Mouse (Mus musculus): ENCODE data around the gene Ifit1bl2.
"Not testable (repeated sequence)": the region's sequence is repeated elsewhere in the genome, so short reads cannot be mapped to it uniquely, and the experiment has no call there.

The Ifit1bl2 gene

DNA sequence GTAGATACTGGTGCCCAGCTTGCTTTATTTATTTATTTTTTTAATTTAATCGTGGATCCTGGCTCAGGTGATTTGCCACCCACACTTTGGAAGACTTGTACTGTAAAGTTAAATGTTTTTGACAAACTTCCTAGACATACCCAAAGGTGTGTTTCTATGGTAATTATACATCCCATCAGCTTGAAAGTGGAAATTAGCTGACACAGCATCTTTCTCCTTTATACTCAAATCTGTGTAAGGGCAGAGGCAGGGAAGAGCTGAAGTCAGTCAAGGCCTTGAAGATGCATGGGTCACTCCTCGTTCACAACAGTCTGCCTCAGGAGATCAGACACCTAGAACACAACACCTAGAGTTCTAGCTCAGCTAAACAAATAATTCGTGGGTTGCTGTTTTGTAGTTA lies 30.4 kb downstream of the Ifit1bl2 start:
- not testable (repeated sequence) for DNase-seq (ENCODE audit: low spot score in 2 of 2)

DNA sequence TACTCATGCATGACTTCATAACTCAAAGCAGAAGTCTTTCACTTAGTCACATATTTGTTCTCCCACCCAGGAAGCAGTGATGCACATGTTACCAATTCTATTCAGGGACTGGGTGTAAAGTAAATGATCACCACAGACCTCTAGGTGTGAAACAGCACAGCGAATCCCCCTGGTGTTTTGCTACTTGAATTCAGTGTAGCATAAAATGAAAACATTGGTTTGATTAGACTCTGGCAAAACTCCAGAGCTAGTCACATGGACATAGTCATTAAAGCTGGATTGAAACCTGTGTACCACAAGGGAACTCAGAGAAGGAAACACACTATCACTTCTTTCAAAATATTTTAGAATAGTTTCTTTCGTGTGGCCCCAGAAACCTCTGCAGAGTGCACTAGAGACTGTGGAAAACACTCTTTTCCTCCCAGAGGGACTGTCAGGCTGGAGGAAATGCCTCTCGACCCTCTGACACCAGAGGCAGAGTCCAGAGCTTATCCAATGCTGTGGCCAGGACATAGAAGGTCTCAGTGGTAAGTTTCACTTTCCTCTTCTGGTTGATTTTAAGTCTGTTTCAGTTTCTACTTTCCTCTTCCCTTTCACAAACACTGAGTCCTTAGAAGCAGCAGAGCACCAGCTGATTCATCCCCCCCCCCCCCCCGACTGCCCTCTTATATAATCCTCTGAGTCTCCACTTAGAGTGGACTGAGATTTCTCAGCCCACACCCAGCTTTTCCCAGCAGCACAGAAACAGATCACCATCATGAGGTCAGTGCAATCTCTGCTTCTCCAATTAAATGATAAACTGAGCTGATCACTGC lies 33.1 kb downstream of the Ifit1bl2 start, which contains the start of gene Ifit3b:
Gene Ifit3b (plus strand): TSS at position 734 of the 815 bp plus-strand sequence.
- not testable (repeated sequence) for DNase-seq (ENCODE audit: low spot score in 2 of 2)

DNA sequence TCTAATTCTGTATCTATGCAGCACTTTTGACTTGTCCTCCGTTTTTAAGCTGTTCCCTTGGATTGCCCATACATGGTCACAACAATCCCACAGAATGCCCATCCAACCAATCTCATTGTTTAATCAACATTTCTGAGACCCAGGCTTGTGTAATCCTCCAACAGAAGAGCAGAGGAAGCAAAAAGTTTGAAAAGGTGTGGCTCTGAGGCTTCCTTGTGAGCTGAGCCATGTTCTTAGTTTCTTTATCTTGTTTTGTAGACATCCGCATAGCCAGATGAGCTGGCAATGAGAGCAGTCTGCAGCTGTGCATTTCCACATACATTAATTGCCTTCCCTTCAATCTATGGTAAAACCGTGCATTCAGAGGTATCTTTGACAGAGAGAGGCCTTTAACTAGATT lies 35.1 kb downstream of the Ifit1bl2 start:
- no peak for DNase-seq (ENCODE audit: low spot score in 2 of 2)

DNA sequence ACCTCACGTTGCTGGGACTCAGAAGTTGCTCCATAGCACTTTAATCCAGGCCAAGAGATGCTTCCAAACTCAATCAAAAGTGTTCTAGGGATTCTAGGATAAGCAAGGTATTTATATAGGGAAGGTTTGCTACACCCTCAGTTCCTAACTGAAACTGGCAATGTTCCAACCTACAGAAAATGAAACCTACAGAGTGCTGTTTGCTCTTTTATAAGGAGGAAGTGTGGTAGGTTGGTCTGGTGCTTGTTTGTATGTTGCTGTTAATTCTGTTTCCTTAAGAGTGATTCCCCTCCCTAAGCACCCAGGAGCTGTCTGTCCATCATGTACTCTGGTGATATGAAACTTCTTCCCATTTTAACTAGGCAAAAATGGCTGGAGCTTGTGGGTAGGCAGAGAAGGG lies 38.7 kb downstream of the Ifit1bl2 start, which contains the start of gene Ifit1bl1:
Gene Ifit1bl1 (minus strand): TSS at position 69 of the 400 bp plus-strand sequence.
- DNase-seq (ENCODE audit: low spot score in 2 of 2): not testable (repeated sequence)

DNA sequence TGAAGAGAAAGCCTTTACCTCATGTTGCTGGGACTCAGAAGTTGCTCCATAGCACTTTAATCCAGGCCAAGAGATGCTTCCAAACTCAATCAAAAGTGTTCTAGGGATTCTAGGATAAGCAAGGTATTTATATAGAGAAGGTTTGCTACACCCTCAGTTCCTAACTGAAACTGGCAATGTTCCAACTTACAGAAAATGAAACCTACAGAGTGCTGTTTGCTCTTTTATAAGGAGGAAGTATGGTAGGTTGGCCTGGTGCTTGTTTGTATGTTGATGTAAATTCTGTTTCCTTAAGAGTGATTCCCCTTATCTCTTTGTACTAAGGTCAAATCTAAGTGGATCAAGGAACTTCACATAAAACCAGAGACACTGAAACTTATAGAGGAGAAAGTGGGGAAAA lies 41.3 kb downstream of the Ifit1bl2 start:
- DNase-seq (ENCODE audit: low spot score in 2 of 2): not testable (repeated sequence)

DNA sequence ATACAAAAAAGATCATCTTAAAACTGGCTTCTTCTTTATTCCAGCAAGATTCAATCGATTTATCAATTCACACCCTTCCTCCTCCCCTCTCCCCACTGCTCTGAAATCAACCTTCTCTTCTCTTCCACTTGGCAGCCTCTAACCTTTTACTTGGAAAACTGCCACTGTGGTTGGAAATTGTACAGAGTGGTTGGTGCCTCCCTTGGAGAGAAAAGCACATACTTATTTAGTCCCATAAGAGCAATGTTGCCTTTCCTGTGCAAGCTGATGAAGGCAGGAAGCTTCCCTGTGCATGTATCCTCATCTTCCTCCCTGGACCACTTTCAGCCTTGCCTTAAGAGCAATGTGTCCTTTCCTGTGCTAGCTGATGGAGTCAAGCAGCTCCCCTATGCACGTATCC lies 42.2 kb downstream of the Ifit1bl2 start:
- no peak for DNase-seq (ENCODE audit: low spot score in 2 of 2)

DNA sequence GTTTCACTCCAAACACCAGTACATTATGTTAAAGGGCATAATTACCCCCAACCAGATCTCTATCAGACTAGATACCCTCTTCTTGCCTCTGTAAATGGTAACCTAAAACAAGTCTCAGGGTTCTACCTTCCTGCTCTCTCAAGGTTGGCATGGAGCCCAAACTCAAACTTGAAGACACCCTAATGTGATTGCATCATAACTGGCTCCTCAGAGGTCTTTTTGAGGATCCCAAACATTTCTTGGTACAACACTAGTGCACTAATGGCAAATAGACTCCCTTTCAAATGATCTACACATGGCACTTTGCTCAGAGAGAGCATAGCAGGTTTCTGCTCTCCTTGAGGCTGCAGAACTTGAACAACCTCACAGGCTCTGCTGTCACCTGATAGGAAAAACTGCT lies 43.7 kb downstream of the Ifit1bl2 start:
- DNase-seq (ENCODE audit: low spot score in 2 of 2): no peak

DNA sequence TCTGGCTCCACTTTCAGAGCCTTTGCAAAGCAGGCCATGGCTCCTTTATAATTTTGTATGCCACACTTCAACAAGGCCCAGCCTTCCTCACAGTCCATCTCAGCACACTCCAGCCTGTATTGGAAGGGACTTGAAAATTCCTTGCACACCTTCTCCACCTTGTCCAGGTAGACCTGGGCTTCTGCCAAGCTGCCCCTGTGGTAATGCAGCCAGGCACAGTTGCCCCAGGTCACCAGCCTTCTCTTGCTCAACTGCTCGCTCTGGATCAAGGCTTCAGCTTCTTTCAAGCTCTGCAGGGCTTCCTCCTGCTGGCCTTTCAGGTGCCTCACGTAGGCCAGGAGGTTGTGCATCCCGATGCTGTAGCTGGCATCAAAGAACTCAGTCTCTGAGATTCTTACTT lies 46.0 kb downstream of the Ifit1bl2 start:
- DNase-seq (ENCODE audit: low spot score in 2 of 2): not testable (repeated sequence)

DNA sequence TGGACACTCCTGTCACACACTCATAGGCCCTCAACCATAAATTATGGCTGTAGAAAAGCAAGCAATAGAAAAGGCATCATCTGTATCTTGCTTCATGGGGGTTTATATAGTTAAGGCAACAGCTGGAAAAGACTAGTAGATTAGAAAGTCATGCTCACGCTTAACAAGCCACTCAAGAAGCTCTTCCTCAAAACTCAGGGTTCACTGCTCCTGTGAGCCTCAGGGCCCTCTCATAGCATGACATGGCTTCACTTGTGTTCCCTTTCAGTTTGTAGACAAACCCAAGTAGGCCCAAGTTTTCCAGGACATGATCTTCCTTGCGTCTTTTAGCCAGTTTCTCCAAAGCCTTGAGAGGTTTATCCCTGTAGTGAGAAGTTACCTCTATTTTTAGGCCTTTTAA lies 47.1 kb downstream of the Ifit1bl2 start:
- DNase-seq (ENCODE audit: low spot score in 2 of 2): no peak

DNA sequence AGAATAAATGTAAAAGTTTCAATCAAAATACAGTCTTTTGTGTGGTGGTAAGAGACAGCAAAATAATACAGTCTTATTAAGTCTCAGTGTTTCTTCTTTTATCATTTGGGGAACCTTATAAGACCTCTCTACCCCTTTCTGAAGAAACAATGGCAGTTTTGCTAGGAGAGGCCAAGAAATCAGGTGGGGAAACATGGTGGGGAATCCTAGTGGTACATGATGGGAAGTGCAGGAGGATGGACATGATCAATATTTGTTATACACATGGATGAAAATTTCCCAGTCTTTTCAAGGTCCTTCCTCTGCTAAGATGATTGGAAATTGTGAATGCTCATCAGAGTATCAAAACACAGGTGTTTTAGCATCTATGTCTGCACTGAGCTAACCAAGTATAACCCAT lies 51.6 kb downstream of the Ifit1bl2 start:
- DNase-seq (ENCODE audit: low spot score in 2 of 2): no peak

DNA sequence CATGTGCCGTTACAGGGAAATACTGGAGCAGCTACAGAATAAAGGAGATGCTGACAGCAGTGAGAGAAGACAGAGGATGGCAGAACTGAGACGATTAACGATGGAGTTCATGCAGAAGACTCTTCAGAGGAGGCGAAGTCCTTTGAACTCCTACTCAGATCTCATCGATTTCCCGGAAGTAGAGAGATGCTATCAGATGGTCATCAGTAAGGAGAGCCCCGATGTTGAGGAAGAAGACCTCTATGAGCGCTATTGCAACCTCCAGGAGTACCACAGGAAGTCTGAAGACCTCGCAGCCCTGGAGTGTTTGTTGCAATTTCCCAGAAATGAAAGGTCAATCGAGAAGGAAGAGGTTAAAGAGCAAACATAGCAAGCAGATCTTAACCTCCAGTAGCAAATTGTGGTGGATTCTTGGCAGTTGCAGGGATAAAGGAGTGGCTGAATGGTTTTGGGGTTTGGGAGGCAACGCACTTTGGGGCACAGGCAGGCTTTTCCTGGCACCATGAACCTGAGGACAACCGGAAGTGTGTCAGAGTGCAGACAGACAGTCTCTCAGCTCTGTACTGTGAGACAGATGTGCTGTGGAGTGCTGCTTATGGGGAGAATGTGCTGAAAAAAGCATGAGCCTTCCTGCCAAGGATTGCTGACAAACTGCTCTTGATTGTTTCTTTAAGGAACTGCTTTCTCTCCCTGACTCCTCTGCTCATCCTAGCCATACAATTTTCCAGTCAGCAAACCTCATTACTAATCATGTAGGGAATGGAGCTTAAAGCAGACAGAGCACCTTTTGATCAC lies 52.4 kb downstream of the Ifit1bl2 start:
- not testable (repeated sequence) for DNase-seq (ENCODE audit: low spot score in 2 of 2)

DNA sequence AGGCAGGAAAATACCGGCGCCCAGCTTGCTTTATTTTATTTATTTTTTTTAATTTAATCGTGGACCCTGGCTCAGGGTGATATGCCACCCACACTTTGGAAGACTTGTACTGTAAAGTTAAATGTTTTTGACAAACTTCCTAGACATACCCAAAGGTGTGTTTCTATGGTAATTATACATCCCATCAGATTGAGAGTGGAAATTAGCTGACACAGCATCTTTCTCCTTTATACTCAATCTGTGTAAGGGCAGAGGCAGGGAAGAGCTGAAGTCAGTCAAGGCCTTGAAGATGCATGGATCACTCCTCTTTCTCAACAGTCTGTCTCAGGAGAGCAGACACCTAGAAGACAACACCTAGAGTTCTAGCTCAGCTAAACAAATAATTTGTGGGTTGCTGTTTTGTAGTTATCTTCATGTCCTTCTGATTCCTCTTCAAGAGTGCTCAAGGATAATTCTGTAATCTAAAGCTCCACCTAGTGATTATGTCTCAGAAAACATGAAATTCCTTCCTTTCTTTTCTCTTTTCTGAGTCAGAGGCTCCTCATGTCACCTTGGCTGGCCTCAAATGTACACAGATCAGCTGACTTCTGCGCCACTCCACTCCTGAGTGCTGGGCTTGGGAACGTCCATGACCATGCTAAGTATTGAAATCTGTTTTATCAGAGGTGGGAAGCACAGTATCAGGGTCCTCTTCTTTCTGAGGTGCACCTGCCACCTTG lies 54.6 kb downstream of the Ifit1bl2 start:
- not testable (repeated sequence) for DNase-seq (ENCODE audit: low spot score in 2 of 2)

DNA sequence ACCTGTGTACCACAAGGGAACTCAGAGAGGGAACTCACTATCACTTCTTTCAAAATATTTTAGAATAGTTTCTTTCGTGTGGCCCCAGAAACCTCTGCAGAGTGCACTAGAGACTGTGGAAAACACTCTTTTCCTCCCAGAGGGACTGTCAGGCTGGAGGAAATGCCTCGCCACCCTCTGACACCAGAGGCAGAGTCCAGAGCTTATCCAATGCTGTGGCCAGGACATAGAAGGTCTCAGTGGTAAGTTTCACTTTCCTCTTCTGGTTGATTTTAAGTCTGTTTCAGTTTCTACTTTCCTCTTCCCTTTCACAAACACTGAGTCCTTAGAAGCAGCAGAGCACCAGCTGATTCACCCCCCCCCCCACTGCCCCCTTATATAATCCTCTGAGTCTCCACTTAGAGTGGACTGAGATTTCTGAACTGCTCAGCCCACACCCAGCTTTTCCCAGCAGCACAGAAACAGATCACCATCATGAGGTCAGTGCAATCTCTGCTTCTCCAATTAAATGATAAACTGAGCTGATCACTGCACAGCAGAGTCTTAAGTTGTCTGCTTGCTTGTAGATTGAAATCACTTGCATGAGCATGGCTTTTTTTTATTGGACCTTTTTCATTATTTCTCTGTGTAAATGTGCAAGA lies 57.3 kb downstream of the Ifit1bl2 start, which contains the start of gene Ifit3:
Gene Ifit3 (plus strand): TSS at position 406 of the 641 bp plus-strand sequence.
- not testable (repeated sequence) for DNase-seq (ENCODE audit: low spot score in 2 of 2)

DNA sequence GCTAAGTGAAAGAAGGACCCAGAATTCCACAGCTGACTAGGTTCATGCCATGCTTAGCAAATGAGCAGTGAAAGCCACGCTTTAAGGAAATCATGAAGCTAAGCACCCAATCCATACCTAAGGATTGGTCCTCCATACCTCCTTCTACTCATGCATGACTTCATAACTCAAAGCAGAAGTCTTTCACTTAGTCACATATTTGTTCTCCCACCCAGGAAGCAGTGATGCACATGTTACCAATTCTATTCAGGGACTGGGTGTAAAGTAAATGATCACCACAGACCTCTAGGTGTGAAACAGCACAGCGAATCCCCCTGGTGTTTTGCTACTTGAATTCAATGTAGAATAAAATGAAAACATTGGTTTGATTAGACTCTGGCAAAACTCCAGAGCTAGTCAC lies 57.8 kb downstream of the Ifit1bl2 start:
- not testable (repeated sequence) for DNase-seq (ENCODE audit: low spot score in 2 of 2)

DNA sequence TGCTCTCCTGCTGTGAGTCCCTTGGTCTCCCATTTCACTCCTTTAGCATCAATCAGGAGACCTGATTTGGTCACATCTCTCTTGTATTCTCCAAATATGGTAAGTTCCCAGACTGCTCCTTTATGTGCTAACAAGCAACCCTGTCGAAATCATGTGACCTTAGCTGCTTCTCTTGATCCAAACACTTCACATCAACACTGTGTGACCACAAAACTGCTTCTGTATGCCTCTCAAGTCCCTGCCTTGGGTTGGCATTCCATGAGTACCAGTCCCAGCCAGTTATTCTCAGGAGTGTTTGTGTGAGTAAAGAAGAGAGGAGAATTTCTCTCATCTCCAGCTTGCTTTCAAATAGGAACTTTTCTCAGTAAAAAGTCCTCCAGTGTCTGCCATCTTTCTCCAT lies 63.4 kb downstream of the Ifit1bl2 start:
- no peak for DNase-seq (ENCODE audit: low spot score in 2 of 2)

DNA sequence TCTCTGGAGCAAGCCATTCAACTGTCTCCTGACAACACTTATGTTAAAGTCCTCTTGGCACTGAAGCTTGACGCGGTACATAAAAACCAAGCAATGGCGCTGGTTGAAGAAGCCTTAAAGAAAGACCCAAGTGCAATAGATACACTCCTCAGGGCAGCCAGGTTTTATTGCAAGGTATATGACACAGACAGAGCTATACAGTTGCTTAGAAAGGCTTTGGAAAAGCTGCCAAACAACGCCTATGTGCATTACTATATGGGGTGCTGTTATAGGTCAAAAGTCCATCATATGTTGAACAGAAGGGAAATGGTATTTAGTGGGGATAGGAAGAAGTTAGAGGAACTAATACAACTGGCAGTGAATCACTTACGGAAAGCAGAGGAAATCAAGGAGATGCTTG lies 66.9 kb downstream of the Ifit1bl2 start:
- no peak for DNase-seq (ENCODE audit: low spot score in 2 of 2)

DNA sequence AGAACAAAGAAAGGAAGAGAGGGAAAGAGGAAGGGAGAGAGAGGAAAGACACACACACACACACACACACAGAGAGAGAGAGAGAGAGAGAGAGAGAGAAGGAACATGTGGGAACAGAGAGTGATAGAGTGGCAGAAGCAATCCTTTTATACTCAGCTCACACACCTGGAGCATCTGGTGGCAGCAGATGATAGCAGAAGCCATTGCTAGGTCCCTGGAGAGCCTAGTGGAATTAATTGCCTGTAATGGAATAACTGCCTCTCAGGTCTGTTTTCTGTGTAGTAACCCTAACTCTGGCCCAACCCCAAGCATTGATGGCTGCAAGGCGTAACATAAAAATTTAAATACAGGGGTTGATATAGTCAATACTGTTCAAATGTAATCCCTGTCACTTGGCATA lies 69.5 kb downstream of the Ifit1bl2 start:
- no peak for DNase-seq (ENCODE audit: low spot score in 2 of 2)

DNA sequence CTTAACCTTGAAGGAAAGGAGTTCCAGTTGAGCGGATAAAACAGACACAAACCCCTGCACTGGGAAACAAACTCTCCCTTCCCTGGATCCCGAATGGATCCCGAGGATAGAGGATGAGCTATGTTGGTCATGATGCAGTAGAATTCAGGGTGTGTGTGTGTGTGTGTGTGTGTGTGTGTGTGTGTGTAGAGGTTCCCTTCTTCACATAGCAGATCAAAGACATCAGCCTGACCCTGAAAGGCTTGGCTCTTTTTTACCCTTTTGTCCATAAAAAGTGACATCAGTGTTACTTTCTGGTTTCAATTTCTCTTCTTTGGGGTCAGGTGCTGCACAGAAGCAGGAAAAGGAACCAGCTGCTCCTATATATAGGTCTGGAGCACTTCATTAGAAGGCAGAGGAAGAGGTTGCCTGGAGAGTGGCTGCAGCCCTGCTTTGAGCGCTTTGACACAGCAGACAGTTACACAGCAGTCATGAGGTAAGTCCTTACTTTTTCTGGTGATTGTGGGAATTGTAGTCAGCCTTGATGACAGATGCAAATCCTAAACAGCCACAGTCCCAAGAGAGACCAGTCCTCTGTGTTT lies 70.6 kb downstream of the Ifit1bl2 start:
- no peak for DNase-seq (ENCODE audit: low spot score in 2 of 2)

DNA sequence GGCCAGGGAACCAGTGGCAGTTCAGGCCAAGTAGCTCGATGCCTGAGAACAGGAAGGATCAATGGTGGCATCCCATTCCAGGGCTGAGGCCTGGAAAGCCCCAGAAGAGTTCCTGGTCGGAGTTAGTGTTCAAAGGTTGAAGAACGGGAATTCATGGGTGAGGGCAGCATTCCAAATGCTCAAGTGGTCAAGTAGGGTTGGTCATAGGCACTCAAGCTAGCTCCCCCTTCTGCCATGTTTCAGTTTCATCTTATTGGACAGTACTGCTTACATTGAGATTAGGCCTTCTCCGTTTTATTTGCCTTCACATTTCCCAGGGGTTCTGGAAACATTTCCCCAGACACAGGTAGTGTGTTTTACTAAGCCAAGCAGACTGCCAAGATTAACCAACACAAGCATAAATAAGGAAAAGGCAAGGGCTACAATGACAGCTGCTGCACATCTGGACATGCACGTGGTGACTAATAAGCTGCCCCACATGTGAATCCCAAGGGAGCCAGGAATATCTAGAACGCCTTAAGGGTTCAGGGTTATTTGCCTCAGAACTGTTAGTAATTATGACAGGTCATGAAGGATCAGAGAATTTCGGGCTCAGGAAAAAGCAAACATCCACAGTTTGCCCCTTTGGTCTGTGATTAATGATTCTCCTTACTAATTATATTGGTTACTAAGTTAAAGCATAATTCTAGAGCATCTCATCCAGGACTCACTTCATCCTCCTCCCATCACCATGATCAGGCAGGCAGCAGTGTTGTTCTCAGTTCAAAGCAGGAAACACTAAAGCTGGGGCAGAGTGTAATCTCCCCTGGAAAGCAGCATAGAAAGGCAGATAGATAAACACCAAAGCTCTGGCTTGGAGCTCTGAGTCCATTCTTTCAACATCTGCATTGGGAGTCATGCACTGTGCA lies 71.3 kb downstream of the Ifit1bl2 start:
- no peak for DNase-seq (ENCODE audit: low spot score in 2 of 2)
